Mouse (Mus musculus) lung, embryonic 16.5 days (tissue): ENCODE measurements around the gene Siva1. TPM values are rescaled to one million over a fixed set of nuclear protein-coding genes. Genes with fewer than 3 reads are reported as not detected.

Experiments
- ATAC-seq: fragments of 200-750 bp; cut with Nextera tagmentation; 2 replicates; pipeline ENCODE4 v1.8.0; 2017; ENCODE audit warnings: low read depth, mild to moderate bottlenecking, moderate library complexity
- H3K27ac ChIP-seq: fragments of 300-500 bp; sonication (generic); 2 replicates; pipeline ENCODE4 v1.5.1; 2014; ENCODE audit warnings: mild to moderate bottlenecking, control low read depth, low read length
- H3K27me3 ChIP-seq: fragments of 300-500 bp; sonication (generic); 2 replicates; pipeline ENCODE4 v1.6.1; 2014; ENCODE audit warnings: low read depth, low read length, mixed read lengths; ENCODE audit not compliant: control insufficient read depth, insufficient read depth
- H3K36me3 ChIP-seq: fragments of 300-500 bp; sonication (generic); 2 replicates; pipeline ENCODE4 v1.6.1; 2014; ENCODE audit warnings: low read length; ENCODE audit not compliant: control insufficient read depth, insufficient read depth
- H3K4me1 ChIP-seq: fragments of 300-500 bp; sonication (generic); replicated peaks from 2 replicates; pipeline ENCODE4 v1.6.1; 2014; ENCODE audit warnings: low read length, mixed read lengths; ENCODE audit not compliant: control insufficient read depth, insufficient read depth
- H3K4me2 ChIP-seq: fragments of 300-500 bp; sonication (generic); 2 replicates; pipeline ENCODE4 v1.6.1; 2014; ENCODE audit warnings: low read depth, low read length, control low read depth
- H3K4me3 ChIP-seq: fragments of 300-500 bp; sonication (generic); 2 replicates; pipeline ENCODE4 v1.5.1; 2014; ENCODE audit warnings: mild to moderate bottlenecking, low read length, control low read depth
- H3K9ac ChIP-seq: fragments of 300-500 bp; sonication (generic); 2 replicates; pipeline ENCODE4 v1.6.1; 2014; ENCODE audit warnings: low read length, control low read depth
- H3K9me3 ChIP-seq: fragments of 300-500 bp; sonication (generic); 2 replicates; pipeline ENCODE4 v1.6.1; 2016; ENCODE audit warnings: low read length; ENCODE audit not compliant: control insufficient read depth
- WGBS: fragments of 180-500 bp; shearing (Covaris S2); extraction: QIAGEN DNeasy Blood & Tissue Kit; methylation state at CpG from one replicate; pipeline ENCODE4 v1.1.7; 2014; 5-methylcytosine and 5-hydroxymethylcytosine counted together
- polyA plus RNA-seq: library from polyadenylated mRNA; unstranded; fragments of >200 nt; fragmentation: Nextera tagmentation; extraction: Ambion mirVana; gene quantifications from 2 replicates; pipeline ENCODE4 v1.2.1, GENCODE M21; 2015

Gene Siva1
- polyA plus RNA-seq, 1 experiment from 2014 or later = 181 TPM

DNA sequence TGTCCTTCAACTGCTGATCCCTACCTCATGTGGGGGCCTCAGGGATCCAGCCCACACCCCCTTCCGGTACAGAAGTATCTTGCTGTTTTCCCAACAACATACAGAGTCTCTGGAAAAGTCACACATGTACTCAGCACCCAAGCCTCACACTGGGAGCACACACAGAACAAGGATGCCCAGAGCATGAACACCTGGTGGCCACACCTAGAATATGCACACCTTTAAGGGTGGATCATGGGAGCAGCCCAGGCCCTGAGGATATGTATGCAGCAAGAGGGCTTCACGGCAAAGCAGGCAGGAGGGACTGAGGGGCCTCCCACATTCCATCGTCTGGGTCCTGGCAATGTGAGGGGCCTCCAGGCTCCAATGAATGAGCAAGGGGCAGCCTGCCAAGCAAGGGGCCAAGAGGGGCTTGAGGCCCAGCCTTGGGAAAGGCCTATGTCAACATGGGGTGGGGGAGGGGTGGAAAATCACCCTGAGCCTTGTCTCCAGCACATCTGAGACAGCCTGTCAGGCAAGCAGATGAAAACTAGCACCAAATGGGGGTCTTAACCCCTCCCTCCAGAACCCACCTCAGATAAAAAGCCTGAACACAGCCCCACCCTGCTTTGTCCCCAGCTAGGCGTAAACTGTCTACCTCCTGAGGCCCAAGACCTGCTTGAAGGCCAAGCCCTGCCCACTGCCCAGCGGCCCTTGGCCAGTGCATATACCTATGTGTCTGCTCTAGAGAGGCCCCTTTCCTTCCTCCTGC is 16.3 kb downstream of the Siva1 start:
- peaks cover 62% of the 10 kb centered on the region for H3K4me1 ChIP-seq
- H3K27me3 ChIP-seq = no peaks in the 10 kb centered on the region
- peak overlapping the region; percentile 40 for H3K4me2 ChIP-seq
- H3K9me3 ChIP-seq = no peaks in the 10 kb centered on the region
- peak overlapping the region; percentile 95 for H3K27ac ChIP-seq
- peak; percentile 84 for ATAC-seq
- 13% methylated on average over 5 of the region's 5 CpGs for WGBS
- H3K36me3 ChIP-seq = peaks cover 37% of the 10 kb centered on the region
- no peak overlapping the region; the same call in 1 of the 2 replicates for H3K4me3 ChIP-seq
- H3K9ac ChIP-seq = peak overlapping the region; percentile 36

DNA sequence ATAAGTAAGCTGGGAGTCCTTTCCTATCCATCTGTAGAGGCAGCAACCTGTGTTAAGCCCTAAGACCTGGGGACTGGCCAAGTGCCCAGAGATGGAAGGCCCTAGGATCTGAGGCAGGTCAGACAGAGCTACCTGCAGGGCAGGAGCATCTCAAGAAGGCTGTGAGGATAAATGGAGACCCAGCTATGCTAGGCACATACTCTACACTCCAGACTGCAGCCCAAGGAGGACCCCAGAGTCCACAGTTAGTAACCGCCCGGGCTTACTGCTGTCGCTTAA is 16.8 kb downstream of the Siva1 start:
- ATAC-seq = no peak
- H3K27ac ChIP-seq = peak overlapping the region; percentile 95
- H3K9me3 ChIP-seq = no peaks in the 10 kb centered on the region
- H3K36me3 ChIP-seq = peaks cover 32% of the 10 kb centered on the region
- H3K27me3 ChIP-seq = no peaks in the 10 kb centered on the region
- H3K9ac ChIP-seq = peak overlapping the region; percentile 36
- peaks cover 68% of the 10 kb centered on the region for H3K4me1 ChIP-seq
- 47% methylated on average over 3 of the region's 3 CpGs for WGBS
- H3K4me3 ChIP-seq = no peak overlapping the region; the same call in 1 of the 2 replicates
- peak overlapping the region; percentile 40; the same call in 1 of the 2 replicates for H3K4me2 ChIP-seq

DNA sequence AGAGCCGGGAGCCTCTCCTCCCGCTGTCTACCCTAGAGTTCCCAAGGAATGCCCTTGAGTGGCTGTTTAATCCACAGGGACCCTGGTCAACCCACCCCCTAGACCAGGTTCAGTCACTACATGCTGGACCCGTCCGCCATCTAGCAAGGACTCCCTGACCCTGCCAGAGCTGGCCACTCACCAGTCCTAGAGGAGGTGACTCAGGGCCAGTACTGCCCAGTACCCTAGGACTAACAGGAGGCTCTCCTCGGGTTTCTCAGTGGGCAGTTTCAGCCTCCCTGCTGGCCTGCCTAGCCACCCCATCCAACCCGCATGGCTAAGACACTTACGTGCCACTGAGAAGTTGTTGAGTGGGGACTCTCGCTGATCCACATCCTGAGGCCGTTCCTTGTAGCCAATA is 17.4 kb downstream of the Siva1 start:
- no peaks in the 10 kb centered on the region for H3K9me3 ChIP-seq
- no peak overlapping the region for H3K4me2 ChIP-seq
- peaks cover 26% of the 10 kb centered on the region for H3K36me3 ChIP-seq
- no peaks in the 10 kb centered on the region for H3K27me3 ChIP-seq
- no peak overlapping the region for H3K4me3 ChIP-seq
- 0 out of 2 replicates have a peak overlapping the region, but pooled peaks have one; percentile 21 for H3K9ac ChIP-seq
- 50% methylated on average over 9 of the region's 9 CpGs for WGBS
- peaks cover 73% of the 10 kb centered on the region for H3K4me1 ChIP-seq
- ATAC-seq = no peak
- peak overlapping the region; percentile 95 for H3K27ac ChIP-seq

DNA sequence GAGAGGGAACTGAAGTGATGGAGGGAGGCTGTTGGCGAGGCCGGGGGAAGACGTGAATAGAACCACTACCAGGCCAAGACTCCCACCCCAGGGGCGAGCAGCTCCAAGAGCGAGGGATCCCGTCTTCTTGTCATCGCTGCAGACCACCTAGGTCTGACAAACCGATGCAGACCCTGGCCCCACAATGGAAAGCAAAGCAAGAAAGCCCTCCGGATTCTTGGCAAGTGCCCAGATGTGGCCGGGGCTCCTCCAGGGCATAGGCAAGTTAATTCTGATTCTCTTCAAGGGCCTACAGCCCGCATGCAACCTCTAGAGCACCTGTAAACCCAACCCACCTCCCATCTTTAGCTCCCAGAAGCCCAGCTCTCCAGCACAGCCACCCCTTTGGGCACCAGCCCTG is 18.8 kb downstream of the Siva1 start:
- no peak overlapping the region for H3K4me3 ChIP-seq
- H3K27me3 ChIP-seq = no peaks in the 10 kb centered on the region
- H3K36me3 ChIP-seq = peaks cover 12% of the 10 kb centered on the region
- H3K9ac ChIP-seq = 0 out of 2 replicates have a peak overlapping the region, but pooled peaks have one; percentile 0
- no peak overlapping the region for H3K4me2 ChIP-seq
- H3K27ac ChIP-seq = peak overlapping the region; percentile 93
- H3K9me3 ChIP-seq = no peaks in the 10 kb centered on the region
- no peak for ATAC-seq
- peaks cover 86% of the 10 kb centered on the region for H3K4me1 ChIP-seq
- 62% methylated on average over 11 of the region's 11 CpGs for WGBS

DNA sequence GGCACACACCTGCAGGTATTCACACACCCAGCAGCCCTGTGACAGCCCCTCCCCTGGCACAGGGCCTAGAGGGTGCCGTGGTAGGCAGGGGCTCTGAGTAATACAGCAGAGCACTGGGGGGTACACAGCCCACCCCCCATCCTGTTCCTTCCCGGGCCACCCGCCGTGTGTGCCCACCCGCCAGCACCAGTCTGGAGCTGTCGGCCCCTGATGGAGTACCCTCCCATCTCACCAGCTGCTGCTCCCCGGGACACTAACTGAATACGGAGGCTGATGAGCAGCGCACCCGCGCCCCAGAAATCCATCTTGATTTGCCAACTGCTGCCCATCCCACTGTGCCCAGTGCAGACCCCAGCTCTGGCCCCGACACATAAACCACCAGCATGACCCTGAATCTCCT is 19.2 kb downstream of the Siva1 start:
- H3K36me3 ChIP-seq = peaks cover 10% of the 10 kb centered on the region
- H3K9me3 ChIP-seq = no peaks in the 10 kb centered on the region
- peak overlapping the region; percentile 93 for H3K27ac ChIP-seq
- WGBS = 75% methylated on average over 12 of the region's 12 CpGs
- ATAC-seq = no peak
- H3K9ac ChIP-seq = 0 out of 2 replicates have a peak overlapping the region, but pooled peaks have one; percentile 17
- H3K4me3 ChIP-seq = no peak overlapping the region
- no peak overlapping the region for H3K4me2 ChIP-seq
- peaks cover 87% of the 10 kb centered on the region for H3K4me1 ChIP-seq
- no peaks in the 10 kb centered on the region for H3K27me3 ChIP-seq

DNA sequence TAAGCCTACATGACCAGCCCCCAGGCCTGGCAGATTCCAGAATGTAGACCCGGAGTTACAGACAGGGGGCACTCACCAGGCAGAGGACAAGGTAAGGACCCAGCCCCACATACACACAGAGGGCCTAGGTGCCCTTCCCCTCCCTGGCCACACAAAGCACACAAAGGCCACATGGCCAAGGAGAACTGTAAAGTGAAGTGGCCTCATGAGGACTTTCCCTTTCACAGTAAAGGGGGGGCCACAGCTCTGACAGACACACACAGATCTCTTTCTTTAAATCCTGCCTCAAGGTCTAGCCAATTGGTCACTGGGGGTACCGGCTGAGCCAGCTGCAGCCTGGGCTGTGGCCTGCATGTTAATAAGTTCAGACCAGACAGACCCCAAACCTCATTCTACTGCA is 19.6 kb downstream of the Siva1 start:
- no peak overlapping the region for H3K4me3 ChIP-seq
- no peaks in the 10 kb centered on the region for H3K27me3 ChIP-seq
- H3K4me2 ChIP-seq = no peak overlapping the region; the same call in 1 of the 2 replicates
- no peak for ATAC-seq
- 0 out of 2 replicates have a peak overlapping the region, but pooled peaks have one; percentile 17 for H3K9ac ChIP-seq
- peak overlapping the region; percentile 93 for H3K27ac ChIP-seq
- H3K9me3 ChIP-seq = no peaks in the 10 kb centered on the region
- H3K4me1 ChIP-seq = peaks cover 89% of the 10 kb centered on the region
- WGBS = 47% methylated on average over 2 of the region's 2 CpGs
- H3K36me3 ChIP-seq = peaks cover 10% of the 10 kb centered on the region

DNA sequence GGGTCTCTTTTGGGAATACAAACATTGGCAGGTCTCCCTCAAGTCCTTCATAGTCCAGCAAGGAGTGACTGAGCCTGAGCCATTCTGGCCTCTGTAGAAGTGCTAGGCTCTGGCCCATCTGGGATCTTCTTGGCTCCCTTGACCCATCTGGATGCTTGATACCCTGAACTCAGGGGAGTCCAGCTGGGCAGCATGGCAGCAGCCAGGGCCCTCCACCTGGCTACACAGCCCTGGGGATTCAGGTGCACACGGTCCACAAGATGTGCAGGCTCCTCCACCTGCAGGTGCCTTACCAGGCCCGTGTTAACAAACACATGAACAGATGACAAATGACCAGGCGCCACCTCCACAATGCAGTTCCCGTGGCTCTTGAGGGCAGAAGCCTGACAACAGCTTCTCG is 20.2 kb downstream of the Siva1 start:
- H3K4me2 ChIP-seq = peak overlapping the region; percentile 23; the same call in 1 of the 2 replicates
- H3K36me3 ChIP-seq = peaks cover 12% of the 10 kb centered on the region
- no peaks in the 10 kb centered on the region for H3K9me3 ChIP-seq
- 29% methylated on average over 5 of the region's 5 CpGs for WGBS
- H3K27me3 ChIP-seq = no peaks in the 10 kb centered on the region
- no peak for ATAC-seq
- H3K4me1 ChIP-seq = peaks cover 90% of the 10 kb centered on the region
- H3K9ac ChIP-seq = peak overlapping the region; percentile 54
- peak overlapping the region; percentile 93 for H3K27ac ChIP-seq
- H3K4me3 ChIP-seq = no peak overlapping the region

DNA sequence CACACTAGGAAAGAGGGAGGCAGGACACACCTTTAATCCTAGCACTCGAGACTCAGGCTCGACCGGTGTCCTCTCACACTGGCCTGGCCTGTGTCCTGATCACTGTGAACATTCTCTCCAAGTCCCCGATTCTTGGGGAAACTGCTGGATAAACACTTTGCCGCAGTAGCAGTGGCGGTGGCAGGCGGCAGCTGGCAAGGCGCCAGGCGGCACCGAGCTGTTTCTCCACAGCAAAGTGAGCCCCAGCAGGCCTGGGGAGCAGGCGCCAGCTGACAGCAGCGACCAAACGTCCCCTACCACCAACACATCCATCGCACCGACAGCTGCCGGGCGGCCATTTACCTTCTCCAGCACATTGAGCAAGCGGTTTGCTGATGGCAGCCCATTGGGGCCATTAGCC is 21.0 kb downstream of the Siva1 start:
- Histone ChIP-seq H3K27me3 (no peaks in the 10 kb centered on the region), H3K4me3 (no peak overlapping the region), H3K9ac (peak overlapping the region; percentile 54), H3K36me3 (peaks cover 16% of the 10 kb centered on the region), H3K9me3 (no peaks in the 10 kb centered on the region), H3K27ac (peak overlapping the region; percentile 93), H3K4me2 (peak overlapping the region; percentile 30), H3K4me1 (peaks cover 82% of the 10 kb centered on the region)
- ATAC-seq = peak; percentile 57
- WGBS = 12% methylated on average over 18 of the region's 18 CpGs

DNA sequence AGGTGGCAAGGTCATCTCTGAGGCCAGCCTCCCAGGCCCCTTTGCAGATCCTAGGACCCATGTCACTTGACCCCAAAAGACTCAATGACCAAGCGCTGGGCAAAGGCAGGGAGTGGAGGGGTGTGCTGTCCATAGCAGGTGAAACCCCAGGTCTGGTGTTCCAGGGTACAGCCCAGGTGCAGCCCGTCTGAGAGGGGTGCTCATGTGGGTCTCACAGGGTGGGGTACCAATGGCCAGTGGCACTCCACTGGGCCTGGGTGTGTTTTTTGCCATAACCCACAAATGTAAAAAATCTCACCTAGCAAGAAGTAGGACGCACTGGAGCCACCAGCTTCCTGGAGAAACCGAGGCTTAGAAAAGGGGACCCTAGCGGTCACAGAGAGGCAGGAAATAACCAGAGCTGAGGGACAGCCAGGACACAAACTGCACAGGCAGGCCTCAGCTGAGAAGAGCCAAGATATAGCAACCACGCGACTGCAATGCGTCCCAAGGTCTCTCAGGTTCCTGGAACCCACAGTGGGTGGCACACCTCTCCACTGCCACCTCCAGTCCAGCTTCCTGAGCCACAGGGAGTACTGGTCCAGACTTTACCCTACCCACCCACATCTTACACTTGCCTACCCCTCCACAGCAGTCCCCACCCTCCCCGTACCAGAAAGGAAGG is 21.5 kb downstream of the Siva1 start:
- Histone ChIP-seq H3K27me3 (no peaks in the 10 kb centered on the region), H3K9me3 (no peaks in the 10 kb centered on the region), H3K27ac (peak overlapping the region; percentile 93), H3K4me2 (peak overlapping the region; percentile 30; the same call in 1 of the 2 replicates), H3K4me3 (no peak overlapping the region), H3K36me3 (peaks cover 16% of the 10 kb centered on the region), H3K9ac (0 out of 2 replicates have a peak overlapping the region, but pooled peaks have one; percentile 33), H3K4me1 (peaks cover 83% of the 10 kb centered on the region)
- no peak; the same call in 1 of the 2 replicates for ATAC-seq
- WGBS = 66% methylated on average over 9 of the region's 9 CpGs
